Comparison of ENCODE assay signal across 20 mouse cellular contexts in genomic region chr5:25268258-25268888, GRCm38 (mm10). TPM values are rescaled to one million over a fixed set of nuclear protein-coding genes. Genes with fewer than 3 reads are reported as not detected.
"Had no signal": no experiment of that assay in that cellular context is flagged by ENCODE, and none has a peak within 500 bp of the region (broad histone marks: within the 10 kb centered on the region; RNA-seq: fewer than 3 reads in every experiment).

No protein-coding gene starts in this region.

- H3K4me2 ChIP-seq: limb, embryonic 12.5 days; midbrain, embryonic 12.5 days had no signal

- H3K4me1 ChIP-seq: limb, embryonic 12.5 days; midbrain, embryonic 12.5 days had no signal

- H3K4me3 ChIP-seq: layer of hippocampus, adult 2 months; limb, embryonic 12.5 days; megakaryocyte, embryonic 14.5 days; midbrain, embryonic 12.5 days had no signal

- DNase-seq: liver; lung, adult 2 months; lung, postnatal 36 days; right cerebral cortex, adult 18-20 months; right cerebral cortex, postnatal 25 days; thymus, postnatal 36 days had no signal

- H3K27me3 ChIP-seq: limb, embryonic 12.5 days; megakaryocyte, embryonic 14.5 days; midbrain, embryonic 12.5 days had no signal

- H3K9me3 ChIP-seq: limb, embryonic 12.5 days; megakaryocyte, embryonic 14.5 days; midbrain, embryonic 12.5 days had no signal

- H3K27ac ChIP-seq: layer of hippocampus, adult 2 months; limb, embryonic 12.5 days; liver, embryonic 14.5 days; midbrain, embryonic 12.5 days had no signal

- H3K9ac ChIP-seq: limb, embryonic 12.5 days; liver, embryonic 14.5 days; midbrain, embryonic 12.5 days had no signal

- ATAC-seq: inflammation-experienced regulatory T-cells, adult 6 months; intestine, postnatal 0 days; lung, postnatal 0 days had no signal

RNA-seq across cellular contexts. Expression of gene E130116L18Rik, which starts 45.4 kb away (rescaled TPM):
- total RNA-seq: layer of hippocampus, adult 2 months; layer of hippocampus, postnatal 10 days; left cerebral cortex, postnatal 36 days; midbrain, postnatal 0 days had no signal
- polyA plus RNA-seq: inflammation-experienced regulatory T-cells, adult 6 months; limb, embryonic 12.5 days; liver, embryonic 14.5 days; lung, adult 2 months; midbrain, embryonic 12.5 days; neural tube, embryonic 14.5 days; small intestine, adult 2 months; stomach, embryonic 16.5 days had no signal
